Mouse (Mus musculus): ENCODE data around the gene Pid1. TPM values are rescaled to one million over a fixed set of nuclear protein-coding genes. Genes with fewer than 3 reads are reported as not detected.
"Not testable (repeated sequence)": the region's sequence is repeated elsewhere in the genome, so short reads cannot be mapped to it uniquely, and the experiment has no call there.

Gene Pid1
- polyA plus RNA-seq, 1 experiment from 2014 or later = 27.1 TPM

- no peaks in the 10 kb centered on the region for H3K4me1 ChIP-seq (replicated peaks)
- 63% methylated on average over 9 of the region's 9 CpGs for WGBS
- no peaks in the 10 kb centered on the region for H3K27me3 ChIP-seq
- no peaks in the 10 kb centered on the region for H3K9me3 ChIP-seq
- ATAC-seq (ENCODE audit: insufficient number of reproducible peaks, insufficient read depth, low FRiP score, low TSS enrichment, low read depth) = no peak
- H3K9ac ChIP-seq (replicated peaks) = no peak overlapping the region
- H3K27ac ChIP-seq = no peak overlapping the region
- H3K4me3 ChIP-seq (replicated peaks) = no peak overlapping the region
- no peaks in the 10 kb centered on the region for H3K36me3 ChIP-seq
- H3K4me2 ChIP-seq = no peak overlapping the region
Measured at GRCm38 (mm10) chr1:84211507-84211906, 152.5 kb downstream of the Pid1 start.

- 92% methylated on average over 3 of the region's 3 CpGs for WGBS
- not testable (repeated sequence) for ATAC-seq (ENCODE audit: insufficient number of reproducible peaks, insufficient read depth, low FRiP score, low TSS enrichment, low read depth)
Measured at GRCm38 (mm10) chr1:84205746-84206145, 158.2 kb downstream of the Pid1 start.

DNA sequence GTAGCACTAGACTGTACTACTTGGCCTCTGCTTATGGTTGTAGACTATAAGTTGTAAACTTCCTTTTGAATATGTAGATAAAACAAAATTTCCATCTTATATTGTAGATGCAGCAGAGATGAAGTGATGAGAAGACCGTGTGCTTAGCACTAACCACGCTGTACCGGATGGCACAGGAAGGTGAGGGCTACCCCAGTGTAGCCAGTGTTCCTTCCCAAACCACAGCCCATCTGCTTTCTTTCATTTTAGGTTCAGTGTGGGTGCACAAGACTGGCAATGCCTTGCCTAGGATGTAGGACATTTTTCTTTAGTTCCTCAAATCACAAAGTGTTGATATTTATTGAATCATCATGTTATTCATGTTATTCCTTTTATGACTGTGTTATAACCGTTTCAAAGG lies 160.5 kb downstream of the Pid1 start:
- Histone ChIP-seq H3K36me3 (no peaks in the 10 kb centered on the region), H3K27ac (no peak overlapping the region), H3K9me3 (no peaks in the 10 kb centered on the region), H3K4me3 (replicated peaks) (no peak overlapping the region), H3K4me1 (replicated peaks) (no peaks in the 10 kb centered on the region), H3K27me3 (no peaks in the 10 kb centered on the region), H3K4me2 (no peak overlapping the region), H3K9ac (replicated peaks) (no peak overlapping the region)
- no peak for ATAC-seq (ENCODE audit: insufficient number of reproducible peaks, insufficient read depth, low FRiP score, low TSS enrichment, low read depth)
- 80% methylated on average over 4 of the region's 4 CpGs for WGBS

More at GRCm38 (mm10) chr1:84205746-84206145, 158.2 kb downstream of the Pid1 start:
- H3K36me3 ChIP-seq; H3K27ac ChIP-seq; H3K4me1 ChIP-seq (replicated peaks); H3K9me3 ChIP-seq; H3K27me3 ChIP-seq; H3K9ac ChIP-seq (replicated peaks); H3K4me2 ChIP-seq; H3K4me3 ChIP-seq (replicated peaks): not testable (repeated sequence)

DNA sequence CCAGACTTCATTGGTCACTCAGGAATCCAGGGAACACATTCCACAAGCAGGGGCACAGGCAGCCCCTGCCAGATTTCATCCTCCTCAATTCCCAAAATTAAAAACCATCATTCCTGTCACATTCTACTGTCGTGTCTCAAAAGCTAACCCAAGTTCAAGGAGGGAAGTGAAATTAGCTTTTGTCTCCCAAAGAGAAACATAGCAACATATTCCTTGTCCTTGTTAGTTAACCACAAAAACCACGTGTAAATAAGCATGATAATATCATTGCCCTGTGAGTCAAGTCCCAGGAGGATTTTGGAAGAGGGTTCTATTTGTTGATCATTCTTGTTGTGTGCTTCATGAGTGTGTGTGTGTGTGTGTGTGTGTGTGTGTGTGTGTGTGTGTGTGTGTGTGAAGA lies 164.1 kb downstream of the Pid1 start:
- no peak for ATAC-seq (ENCODE audit: insufficient number of reproducible peaks, insufficient read depth, low FRiP score, low TSS enrichment, low read depth)
- Histone ChIP-seq H3K27ac (no peak overlapping the region), H3K4me1 (replicated peaks) (no peaks in the 10 kb centered on the region), H3K36me3 (no peaks in the 10 kb centered on the region), H3K9me3 (no peaks in the 10 kb centered on the region), H3K4me2 (no peak overlapping the region), H3K9ac (replicated peaks) (no peak overlapping the region), H3K27me3 (no peaks in the 10 kb centered on the region), H3K4me3 (replicated peaks) (no peak overlapping the region)
- 61% methylated on average over 2 of the region's 2 CpGs for WGBS

- no peak overlapping the region for H3K4me3 ChIP-seq (replicated peaks)
- no peak for ATAC-seq (ENCODE audit: insufficient number of reproducible peaks, insufficient read depth, low FRiP score, low TSS enrichment, low read depth)
- no peak overlapping the region for H3K9ac ChIP-seq (replicated peaks)
- H3K27ac ChIP-seq = no peak overlapping the region
- no peak overlapping the region for H3K4me2 ChIP-seq
- H3K27me3 ChIP-seq = no peaks in the 10 kb centered on the region
- no peaks in the 10 kb centered on the region for H3K9me3 ChIP-seq
- no peaks in the 10 kb centered on the region for H3K4me1 ChIP-seq (replicated peaks)
- H3K36me3 ChIP-seq = no peaks in the 10 kb centered on the region
- 87% methylated on average over 2 of the region's 2 CpGs for WGBS
Measured at GRCm38 (mm10) chr1:84198887-84199286, 165.1 kb downstream of the Pid1 start.

DNA sequence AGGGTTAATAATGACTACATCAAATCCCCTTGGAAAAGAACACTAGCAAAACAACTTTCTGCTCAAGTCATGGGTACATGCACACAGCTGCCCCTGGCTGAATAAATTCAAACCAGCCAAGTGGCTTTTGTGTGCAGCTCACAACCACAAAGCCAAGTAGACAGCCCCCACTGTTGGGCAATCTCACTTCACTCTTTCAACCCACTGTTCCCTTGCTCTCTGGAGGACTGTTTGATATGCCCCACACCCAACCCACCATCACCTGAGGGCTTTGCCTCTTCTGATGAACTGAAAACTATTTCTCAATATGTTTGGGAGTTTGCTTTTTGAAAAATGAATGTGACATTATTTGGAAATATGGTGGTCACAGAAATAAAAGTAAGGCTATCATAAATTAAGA lies 171.8 kb downstream of the Pid1 start:
- Histone ChIP-seq H3K4me2 (no peak overlapping the region), H3K36me3 (no peaks in the 10 kb centered on the region), H3K9me3 (no peaks in the 10 kb centered on the region), H3K4me3 (replicated peaks) (no peak overlapping the region), H3K27ac (no peak overlapping the region), H3K27me3 (no peaks in the 10 kb centered on the region; the same call in 1 of the 2 replicates), H3K9ac (replicated peaks) (no peak overlapping the region), H3K4me1 (replicated peaks) (0 out of 2 replicates have a peak, but pooled peaks cover 1% of the 10 kb centered on the region)
- ATAC-seq (ENCODE audit: insufficient number of reproducible peaks, insufficient read depth, low FRiP score, low TSS enrichment, low read depth) = no peak

DNA sequence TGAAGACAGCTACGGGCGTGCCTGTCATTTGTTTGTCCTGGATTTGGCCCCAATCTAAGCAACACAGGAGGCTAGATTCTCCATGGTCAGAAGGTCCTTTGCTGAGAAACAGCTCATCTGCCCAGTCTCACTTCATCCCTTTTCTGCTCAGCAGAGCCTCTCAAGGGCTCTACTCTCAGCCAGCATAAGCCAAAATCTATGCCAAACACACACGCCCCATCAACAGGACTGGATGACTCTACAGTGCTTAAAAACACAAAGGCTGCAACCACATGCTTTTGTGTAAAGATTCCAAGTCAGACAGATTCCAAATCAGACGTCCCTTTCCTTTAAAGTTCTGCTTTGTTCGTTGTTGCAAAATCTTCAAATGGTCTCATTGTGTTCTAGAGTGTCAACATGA lies 174.5 kb downstream of the Pid1 start:
- Histone ChIP-seq H3K27me3 (no peaks in the 10 kb centered on the region; the same call in 1 of the 2 replicates), H3K4me2 (no peak overlapping the region), H3K36me3 (no peaks in the 10 kb centered on the region), H3K9ac (replicated peaks) (no peak overlapping the region), H3K27ac (no peak overlapping the region), H3K4me1 (replicated peaks) (peaks cover 12% of the 10 kb centered on the region), H3K4me3 (replicated peaks) (no peak overlapping the region), H3K9me3 (no peaks in the 10 kb centered on the region)
- 91% methylated on average over 5 of the region's 5 CpGs for WGBS
- ATAC-seq (ENCODE audit: insufficient number of reproducible peaks, insufficient read depth, low FRiP score, low TSS enrichment, low read depth) = no peak

DNA sequence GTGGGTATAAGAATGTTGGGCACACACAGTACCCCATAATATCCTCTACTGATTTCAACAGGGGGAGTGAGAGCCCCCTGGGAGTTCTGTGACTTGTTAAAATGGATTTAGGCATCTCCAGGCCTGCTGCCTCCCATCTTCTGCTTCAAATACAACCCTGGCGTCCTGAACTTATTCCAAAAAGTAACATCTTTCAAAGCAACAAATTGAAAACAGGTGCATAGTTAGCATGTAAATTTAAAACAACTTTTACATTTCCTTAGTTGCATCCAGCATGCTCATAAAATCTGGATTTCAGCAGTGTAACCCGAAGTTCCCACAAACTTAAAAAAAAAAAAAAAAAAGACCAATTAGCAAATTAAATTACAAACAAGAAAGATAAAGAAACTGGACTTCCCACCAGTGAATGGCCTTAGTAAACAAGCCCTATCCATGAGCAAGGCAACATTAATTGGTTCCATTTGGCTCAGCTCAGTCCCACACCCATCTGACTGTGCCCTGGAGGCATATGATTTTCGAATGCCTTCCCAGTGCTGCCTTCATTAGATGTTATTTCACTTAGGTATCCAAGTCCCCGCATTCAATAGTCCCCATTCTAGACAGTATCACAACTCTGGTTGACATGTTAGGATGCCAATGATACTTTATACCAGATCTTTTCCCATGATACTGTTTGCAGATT lies 177.1 kb downstream of the Pid1 start:
- no peak overlapping the region for H3K4me3 ChIP-seq (replicated peaks)
- no peaks in the 10 kb centered on the region; the same call in 1 of the 2 replicates for H3K27me3 ChIP-seq
- H3K9me3 ChIP-seq = no peaks in the 10 kb centered on the region
- no peak overlapping the region for H3K9ac ChIP-seq (replicated peaks)
- H3K36me3 ChIP-seq = no peaks in the 10 kb centered on the region
- H3K27ac ChIP-seq = 0 out of 2 replicates have a peak overlapping the region, but pooled peaks have one; percentile 37
- no peak overlapping the region for H3K4me2 ChIP-seq
- peak; percentile 68; the same call in 1 of the 2 replicates for ATAC-seq (ENCODE audit: insufficient number of reproducible peaks, insufficient read depth, low FRiP score, low TSS enrichment, low read depth)
- H3K4me1 ChIP-seq (replicated peaks) = peaks cover 27% of the 10 kb centered on the region
- WGBS = 12% methylated on average over 4 of the region's 4 CpGs

DNA sequence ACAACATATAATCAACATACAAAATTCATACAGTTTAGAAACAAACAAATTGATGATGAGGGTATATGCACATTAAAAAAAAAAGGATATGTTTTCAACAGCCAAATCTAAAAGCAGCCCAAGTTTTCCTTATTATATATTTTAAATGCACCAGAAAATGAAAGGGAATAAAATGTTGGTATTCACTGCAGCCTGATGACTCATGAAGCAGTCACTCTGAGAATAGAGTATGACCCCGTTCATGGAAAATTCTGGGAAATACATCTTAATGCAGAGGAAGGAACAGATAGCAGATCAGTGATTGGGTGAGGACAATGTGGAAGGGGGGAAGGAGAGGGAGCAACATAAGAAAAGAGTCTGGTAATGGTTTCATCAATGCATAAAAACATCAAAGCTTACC lies 186.3 kb downstream of the Pid1 start:
- Histone ChIP-seq H3K27me3 (no peaks in the 10 kb centered on the region), H3K27ac (no peak overlapping the region), H3K36me3 (no peaks in the 10 kb centered on the region), H3K4me1 (replicated peaks) (peaks cover 12% of the 10 kb centered on the region), H3K4me3 (replicated peaks) (no peak overlapping the region), H3K4me2 (no peak overlapping the region), H3K9ac (replicated peaks) (no peak overlapping the region), H3K9me3 (no peaks in the 10 kb centered on the region)
- ATAC-seq (ENCODE audit: insufficient number of reproducible peaks, insufficient read depth, low FRiP score, low TSS enrichment, low read depth) = no peak
- WGBS = 80% methylated on average over 1 of the region's 1 CpGs

DNA sequence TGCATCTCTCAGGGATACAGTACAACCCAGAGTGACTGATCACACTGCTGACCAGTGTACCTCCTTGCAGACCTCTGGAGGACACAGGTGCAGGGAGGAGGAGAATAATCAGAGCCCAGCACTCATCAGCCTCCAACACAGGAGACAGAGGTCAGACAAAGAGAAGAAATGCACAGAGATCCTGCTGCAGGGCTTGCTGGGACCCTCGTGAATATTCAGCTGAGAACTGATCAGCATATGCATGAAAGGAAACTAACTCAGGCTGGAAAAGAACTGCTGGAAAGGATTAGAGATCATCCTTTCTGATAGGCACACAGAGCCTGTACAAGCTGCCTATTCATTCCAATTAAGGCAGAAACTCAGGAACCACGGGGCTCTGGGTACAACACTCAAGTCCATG lies 186.9 kb downstream of the Pid1 start:
- H3K36me3 ChIP-seq = no peaks in the 10 kb centered on the region
- peaks cover 5% of the 10 kb centered on the region for H3K4me1 ChIP-seq (replicated peaks)
- H3K9me3 ChIP-seq = no peaks in the 10 kb centered on the region
- no peak overlapping the region for H3K9ac ChIP-seq (replicated peaks)
- WGBS = 34% methylated on average over 2 of the region's 2 CpGs
- H3K27me3 ChIP-seq = no peaks in the 10 kb centered on the region
- no peak overlapping the region for H3K4me3 ChIP-seq (replicated peaks)
- no peak overlapping the region for H3K27ac ChIP-seq
- ATAC-seq (ENCODE audit: insufficient number of reproducible peaks, insufficient read depth, low FRiP score, low TSS enrichment, low read depth) = no peak
- no peak overlapping the region for H3K4me2 ChIP-seq

GRCm38 (mm10) chr1:84172941-84173340 lies 191.0 kb downstream of the Pid1 start:
- no peak for ATAC-seq (ENCODE audit: insufficient number of reproducible peaks, insufficient read depth, low FRiP score, low TSS enrichment, low read depth)
- H3K36me3 ChIP-seq = no peaks in the 10 kb centered on the region
- H3K4me2 ChIP-seq = no peak overlapping the region
- no peak overlapping the region for H3K27ac ChIP-seq
- no peaks in the 10 kb centered on the region for H3K4me1 ChIP-seq (replicated peaks)
- no peaks in the 10 kb centered on the region for H3K27me3 ChIP-seq
- WGBS = 80% methylated on average over 6 of the region's 6 CpGs
- H3K4me3 ChIP-seq (replicated peaks) = no peak overlapping the region
- no peaks in the 10 kb centered on the region for H3K9me3 ChIP-seq
- H3K9ac ChIP-seq (replicated peaks) = no peak overlapping the region

GRCm38 (mm10) chr1:84157790-84158189 lies 206.2 kb downstream of the Pid1 start:
- Histone ChIP-seq H3K27ac (no peak overlapping the region), H3K9ac (replicated peaks) (no peak overlapping the region), H3K4me3 (replicated peaks) (no peak overlapping the region), H3K9me3 (no peaks in the 10 kb centered on the region), H3K36me3 (no peaks in the 10 kb centered on the region), H3K27me3 (no peaks in the 10 kb centered on the region), H3K4me2 (no peak overlapping the region), H3K4me1 (replicated peaks) (no peaks in the 10 kb centered on the region)
- no peak for ATAC-seq (ENCODE audit: insufficient number of reproducible peaks, insufficient read depth, low FRiP score, low TSS enrichment, low read depth)
- 68% methylated on average over 3 of the region's 3 CpGs for WGBS

Data from limb, embryonic 12.5 days (tissue).